Mouse (Mus musculus): ENCODE results near the gene Cntrl.

The Cntrl gene

GRCm38 (mm10) chr2:35157836-35158235, 48.5 kb downstream of the Cntrl start:
- TF ChIP-seq CTCF (conservative IDR thresholded peaks at IDR 0.05; ENCODE audit: low read length) (no peak), POU5F1 (IDR thresholded peaks at IDR 0.05; ENCODE audit: borderline replicate concordance, low read length) (no peak), NANOG (IDR thresholded peaks at IDR 0.05; ENCODE audit: borderline replicate concordance, low read length) (no peak)
- Histone ChIP-seq H3K27me3 (ENCODE audit: insufficient read depth, low read length) (no peaks in the 10 kb centered on the region), H3K36me3 (ENCODE audit: insufficient read depth, low read length) (peaks cover 83% of the 10 kb centered on the region), H3K9me3 (ENCODE audit: low read length) (no peaks in the 10 kb centered on the region), H3K4me1 (replicated peaks; ENCODE audit: low read depth, low read length) (peaks cover 8% of the 10 kb centered on the region), H3K4me3 (replicated peaks; ENCODE audit: low read length) (no peak overlapping the region)

DNA sequence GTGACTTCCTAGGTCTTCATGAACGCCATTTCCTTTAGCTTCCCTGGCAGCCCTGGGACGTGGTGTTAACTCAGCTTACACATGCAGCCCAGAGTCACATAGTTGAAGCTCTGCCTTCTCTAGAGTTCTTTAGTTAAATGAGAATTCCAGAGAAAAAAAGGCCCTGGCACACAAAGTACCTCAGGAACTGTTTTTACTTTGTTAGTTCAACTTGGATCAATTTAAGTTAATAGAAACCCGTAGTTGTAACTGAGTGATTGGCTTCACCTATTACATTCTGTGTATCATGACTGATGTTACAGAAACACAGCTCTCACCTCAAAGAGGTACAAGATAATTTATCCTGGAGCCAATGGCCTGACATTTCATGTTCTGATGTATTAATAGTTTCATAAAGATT, 49.1 kb downstream of the Cntrl start:
- Histone ChIP-seq H3K4me1 (replicated peaks; ENCODE audit: low read depth, low read length) (peaks cover 8% of the 10 kb centered on the region), H3K4me3 (replicated peaks; ENCODE audit: low read length) (no peak overlapping the region), H3K36me3 (ENCODE audit: insufficient read depth, low read length) (peaks cover 83% of the 10 kb centered on the region), H3K27me3 (ENCODE audit: insufficient read depth, low read length) (no peaks in the 10 kb centered on the region), H3K9me3 (ENCODE audit: low read length) (no peaks in the 10 kb centered on the region)
- TF ChIP-seq POU5F1 (IDR thresholded peaks at IDR 0.05; ENCODE audit: borderline replicate concordance, low read length) (no peak), CTCF (conservative IDR thresholded peaks at IDR 0.05; ENCODE audit: low read length) (no peak)

DNA sequence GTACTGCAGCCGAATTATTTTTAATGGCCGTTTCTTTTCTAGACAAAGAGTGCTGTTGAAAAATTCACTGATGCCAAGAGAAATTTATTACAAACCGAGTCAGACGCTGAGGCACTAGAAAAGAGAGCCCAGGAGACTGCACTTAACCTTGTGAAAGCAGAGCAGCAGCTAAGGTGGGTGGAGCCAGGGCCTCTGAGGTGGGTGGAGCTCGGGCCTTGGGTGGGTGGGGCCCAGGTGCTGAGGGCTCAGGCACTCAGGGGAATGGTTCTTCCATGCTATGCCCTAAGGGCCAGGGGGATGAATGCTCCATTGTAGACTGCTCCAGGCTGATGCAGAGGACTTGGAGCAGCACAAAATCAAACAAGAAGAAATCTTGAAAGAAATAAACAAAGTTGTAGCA, 50.9 kb downstream of the Cntrl start:
- Histone ChIP-seq H3K36me3 (ENCODE audit: insufficient read depth, low read length) (peaks cover 75% of the 10 kb centered on the region), H3K27me3 (ENCODE audit: insufficient read depth, low read length) (no peaks in the 10 kb centered on the region), H3K9me3 (ENCODE audit: low read length) (no peaks in the 10 kb centered on the region), H3K4me1 (replicated peaks; ENCODE audit: low read depth, low read length) (peaks cover 8% of the 10 kb centered on the region), H3K4me3 (replicated peaks; ENCODE audit: low read length) (no peak overlapping the region)
- TF ChIP-seq NANOG (IDR thresholded peaks at IDR 0.05; ENCODE audit: borderline replicate concordance, low read length) (no peak), POU5F1 (IDR thresholded peaks at IDR 0.05; ENCODE audit: borderline replicate concordance, low read length) (no peak), CTCF (conservative IDR thresholded peaks at IDR 0.05; ENCODE audit: low read length) (no peak)

- Histone ChIP-seq H3K36me3 (ENCODE audit: insufficient read depth, low read length) (peaks cover 75% of the 10 kb centered on the region), H3K4me1 (replicated peaks; ENCODE audit: low read depth, low read length) (peaks cover 8% of the 10 kb centered on the region), H3K4me3 (replicated peaks; ENCODE audit: low read length) (no peak overlapping the region), H3K27me3 (ENCODE audit: insufficient read depth, low read length) (no peaks in the 10 kb centered on the region), H3K9me3 (ENCODE audit: low read length) (no peaks in the 10 kb centered on the region)
- TF ChIP-seq CTCF (conservative IDR thresholded peaks at IDR 0.05; ENCODE audit: low read length) = no peak
Measured at GRCm38 (mm10) chr2:35161846-35162488, 52.7 kb downstream of the Cntrl start.

DNA sequence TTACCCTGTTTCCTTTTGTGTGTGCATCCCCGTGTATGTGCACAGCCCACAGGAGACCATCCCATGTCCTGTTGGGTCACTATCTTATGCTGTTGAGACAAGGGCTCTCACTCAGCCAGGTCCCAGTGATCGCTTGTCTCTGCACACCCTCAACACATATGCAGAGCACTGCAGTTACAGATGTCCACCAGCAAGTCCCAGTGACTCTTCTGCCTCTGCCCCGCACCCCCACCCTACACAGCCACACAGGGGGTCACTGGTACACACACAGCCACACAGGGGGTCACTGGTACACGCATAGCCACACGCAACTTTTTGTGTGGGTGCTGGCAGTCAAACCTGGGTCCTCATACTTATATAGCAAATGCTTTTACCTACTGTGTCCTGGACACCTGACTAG, 54.1 kb downstream of the Cntrl start:
- TF ChIP-seq POU5F1 (IDR thresholded peaks at IDR 0.05; ENCODE audit: borderline replicate concordance, low read length) (no peak), NANOG (IDR thresholded peaks at IDR 0.05; ENCODE audit: borderline replicate concordance, low read length) (no peak), CTCF (conservative IDR thresholded peaks at IDR 0.05; ENCODE audit: low read length) (no peak)
- H3K27me3 ChIP-seq (ENCODE audit: insufficient read depth, low read length) = no peaks in the 10 kb centered on the region
- H3K4me1 ChIP-seq (replicated peaks; ENCODE audit: low read depth, low read length) = peaks cover 8% of the 10 kb centered on the region
- H3K4me3 ChIP-seq (replicated peaks; ENCODE audit: low read length) = no peak overlapping the region
- peaks cover 74% of the 10 kb centered on the region for H3K36me3 ChIP-seq (ENCODE audit: insufficient read depth, low read length)
- no peaks in the 10 kb centered on the region for H3K9me3 ChIP-seq (ENCODE audit: low read length)

DNA sequence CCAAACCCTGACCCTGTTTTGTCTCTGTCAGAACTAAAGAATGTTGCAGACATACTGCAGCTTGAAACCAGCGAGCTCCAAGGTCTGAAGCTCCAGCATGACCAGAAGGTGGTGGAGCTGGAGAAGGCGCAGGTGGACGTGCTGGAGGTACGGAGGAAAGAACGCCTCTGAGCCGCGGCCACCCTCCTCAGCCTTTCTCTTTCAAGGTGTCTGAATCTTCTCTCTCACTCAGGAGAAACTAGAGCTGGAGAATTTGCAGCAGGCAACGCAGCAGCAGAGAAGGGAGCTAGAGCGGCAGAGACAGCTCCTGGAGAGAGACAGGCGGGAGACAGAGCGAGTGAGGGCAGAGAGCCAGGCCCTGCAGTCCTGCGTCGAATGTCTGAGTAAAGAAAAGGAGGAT, 56.1 kb downstream of the Cntrl start:
- peaks cover 80% of the 10 kb centered on the region for H3K36me3 ChIP-seq (ENCODE audit: insufficient read depth, low read length)
- H3K27me3 ChIP-seq (ENCODE audit: insufficient read depth, low read length) = no peaks in the 10 kb centered on the region
- TF ChIP-seq NANOG (IDR thresholded peaks at IDR 0.05; ENCODE audit: borderline replicate concordance, low read length) (no peak), CTCF (conservative IDR thresholded peaks at IDR 0.05; ENCODE audit: low read length) (no peak), POU5F1 (IDR thresholded peaks at IDR 0.05; ENCODE audit: borderline replicate concordance, low read length) (no peak)
- no peak overlapping the region for H3K4me3 ChIP-seq (replicated peaks; ENCODE audit: low read length)
- peaks cover 3% of the 10 kb centered on the region for H3K4me1 ChIP-seq (replicated peaks; ENCODE audit: low read depth, low read length)
- no peaks in the 10 kb centered on the region for H3K9me3 ChIP-seq (ENCODE audit: low read length)

DNA sequence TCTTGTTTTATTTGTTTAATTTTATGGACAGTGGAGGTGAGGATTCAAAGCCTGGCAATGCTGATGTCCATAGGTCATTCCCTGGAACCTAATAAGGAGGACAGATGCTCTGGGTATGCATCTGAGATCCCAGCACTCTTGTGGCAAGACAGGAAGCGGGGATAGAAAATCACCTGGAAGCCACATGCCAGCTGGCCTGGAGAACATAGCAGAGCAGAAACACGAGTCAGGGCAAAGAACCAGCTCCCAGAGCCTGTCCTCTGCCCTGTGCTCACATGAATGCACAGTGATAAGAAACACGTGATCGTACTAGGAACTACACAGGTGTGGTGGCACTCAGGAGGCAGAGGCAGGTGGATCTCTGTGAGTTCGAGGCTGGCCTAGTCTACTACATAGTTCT, 57.5 kb downstream of the Cntrl start:
- TF ChIP-seq NANOG (IDR thresholded peaks at IDR 0.05; ENCODE audit: borderline replicate concordance, low read length) (no peak), POU5F1 (IDR thresholded peaks at IDR 0.05; ENCODE audit: borderline replicate concordance, low read length) (no peak), CTCF (conservative IDR thresholded peaks at IDR 0.05; ENCODE audit: low read length) (no peak)
- Histone ChIP-seq H3K4me3 (replicated peaks; ENCODE audit: low read length) (no peak overlapping the region), H3K27me3 (ENCODE audit: insufficient read depth, low read length) (no peaks in the 10 kb centered on the region), H3K4me1 (replicated peaks; ENCODE audit: low read depth, low read length) (no peaks in the 10 kb centered on the region), H3K36me3 (ENCODE audit: insufficient read depth, low read length) (peaks cover 89% of the 10 kb centered on the region), H3K9me3 (ENCODE audit: low read length) (peaks cover 5% of the 10 kb centered on the region; the same call in 1 of the 2 replicates)

GRCm38 (mm10) chr2:35169452-35169851, 60.2 kb downstream of the Cntrl start:
- peaks cover 6% of the 10 kb centered on the region for H3K4me1 ChIP-seq (replicated peaks; ENCODE audit: low read depth, low read length)
- no peaks in the 10 kb centered on the region for H3K27me3 ChIP-seq (ENCODE audit: insufficient read depth, low read length)
- TF ChIP-seq CTCF (conservative IDR thresholded peaks at IDR 0.05; ENCODE audit: low read length) (no peak), NANOG (IDR thresholded peaks at IDR 0.05; ENCODE audit: borderline replicate concordance, low read length) (no peak), POU5F1 (IDR thresholded peaks at IDR 0.05; ENCODE audit: borderline replicate concordance, low read length) (no peak)
- no peak overlapping the region for H3K4me3 ChIP-seq (replicated peaks; ENCODE audit: low read length)
- peaks cover 5% of the 10 kb centered on the region; the same call in 1 of the 2 replicates for H3K9me3 ChIP-seq (ENCODE audit: low read length)
- H3K36me3 ChIP-seq (ENCODE audit: insufficient read depth, low read length) = peaks cover 90% of the 10 kb centered on the region

- Histone ChIP-seq H3K36me3 (ENCODE audit: insufficient read depth, low read length) (peaks cover 96% of the 10 kb centered on the region), H3K9me3 (ENCODE audit: low read length) (peaks cover 5% of the 10 kb centered on the region; the same call in 1 of the 2 replicates), H3K4me1 (replicated peaks; ENCODE audit: low read depth, low read length) (peaks cover 6% of the 10 kb centered on the region), H3K4me3 (replicated peaks; ENCODE audit: low read length) (no peak overlapping the region), H3K27me3 (ENCODE audit: insufficient read depth, low read length) (no peaks in the 10 kb centered on the region)
- no peak for TF ChIP-seq CTCF (conservative IDR thresholded peaks at IDR 0.05; ENCODE audit: low read length)
- TF ChIP-seq NANOG (IDR thresholded peaks at IDR 0.05; ENCODE audit: borderline replicate concordance, low read length) = no peak
- no peak for TF ChIP-seq POU5F1 (IDR thresholded peaks at IDR 0.05; ENCODE audit: borderline replicate concordance, low read length)
Measured at GRCm38 (mm10) chr2:35171341-35171861, 62.1 kb downstream of the Cntrl start.

All from E14TG2a.4 (cell line).